Mouse (Mus musculus) effector memory CD4-positive, alpha-beta T cell, adult 5 months (primary cell): ENCODE data around the gene 4930502E18Rik. TPM values are rescaled to one million over a fixed set of nuclear protein-coding genes. Genes with fewer than 3 reads are reported as not detected.

ENCODE experiments used
- polyA plus RNA-seq: library from polyadenylated mRNA; unstranded; fragments of 100-300 nt; shearing (Covaris generic); gene quantifications from one replicate; pipeline ENCODE4 v1.2.1, GENCODE M21; 2017

4930502E18Rik gene
- polyA plus RNA-seq, result not detected

GRCm38 (mm10) chrX:53724596-53724995, at the start of gene 4930502E18Rik:
4930502E18Rik (plus strand) TSS chrX:53724826.

GRCm38 (mm10) chrX:53757736-53758135, 33.1 kb downstream of the 4930502E18Rik start, which contains the start of gene 1700013H16Rik:
1700013H16Rik (minus strand) TSS chrX:53757831.

GRCm38 (mm10) chrX:53776276-53776675, 51.6 kb downstream of the 4930502E18Rik start, which contains the start of gene Zfp36l3:
Zfp36l3 (minus strand) TSS chrX:53776394.

Other genes starting within 250 kb of the 4930502E18Rik start
- gene Rtl8c, start 116.8 kb upstream of the 4930502E18Rik start, polyA plus RNA-seq, result 13.8 TPM
- gene Gm14597, start 115.8 kb upstream of the 4930502E18Rik start, polyA plus RNA-seq, result not detected
- gene Rtl8a, start 81.1 kb upstream of the 4930502E18Rik start, polyA plus RNA-seq, result 12.1 TPM
- 6.8 TPM for gene Rtl8b, start 54.4 kb upstream of the 4930502E18Rik start, polyA plus RNA-seq
- gene 1700013H16Rik, start 33.0 kb downstream of the 4930502E18Rik start, polyA plus RNA-seq, result not detected
- not detected for gene Zfp36l3, start 51.6 kb downstream of the 4930502E18Rik start, polyA plus RNA-seq
- gene Xlr, start 72.9 kb downstream of the 4930502E18Rik start, polyA plus RNA-seq, result 1.7 TPM